Mouse (Mus musculus): ENCODE results near the gene Golga5.

DNA sequence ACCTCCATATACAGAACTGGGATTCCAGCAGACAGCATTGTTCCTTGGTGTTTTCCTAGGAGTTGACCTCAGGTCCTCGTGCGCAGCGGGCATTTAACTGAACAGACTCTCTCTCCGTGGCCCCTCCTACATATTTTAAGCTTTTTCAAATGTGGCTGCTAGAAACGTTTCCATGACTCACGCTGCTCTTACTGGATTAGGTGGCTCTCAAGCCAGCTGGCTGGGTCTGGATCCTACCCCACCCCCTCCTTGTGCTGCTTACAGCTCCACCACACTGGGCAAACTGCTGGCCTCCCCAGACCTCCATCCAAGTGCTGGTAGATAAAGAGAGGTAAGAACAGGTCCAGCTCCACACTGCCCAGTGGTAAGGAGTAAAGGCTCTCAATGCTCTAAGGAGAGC is 46.9 kb upstream of the Golga5 start:
- no peak for TF ChIP-seq CTCF (IDR thresholded peaks at IDR 0.05 in 2 of 3, conservative IDR thresholded peaks at IDR 0.05 in 1 of 3; ENCODE audit: control insufficient read depth in 1 of 3, insufficient read depth in 1 of 3, low read depth in 2 of 3, low read length in 3 of 3, poor library complexity in 1 of 3, severe bottlenecking in 1 of 3)
- TF ChIP-seq EP300 (IDR thresholded peaks at IDR 0.05; ENCODE audit: low read depth in 1 of 2, low read length in 2 of 2) = no peak
- TF ChIP-seq NRF1 (IDR thresholded peaks at IDR 0.05; ENCODE audit: insufficient read depth, low read depth, low read length, poor library complexity, severe bottlenecking) = no peak
- TF ChIP-seq JUND (IDR thresholded peaks at IDR 0.05; ENCODE audit: low read depth, low read length) = no peak
- no peak for TF ChIP-seq GATA1 (IDR thresholded peaks at IDR 0.05; ENCODE audit: low read depth, low read length)
- no peak for TF ChIP-seq POLR2A (IDR thresholded peaks at IDR 0.05; ENCODE audit: control insufficient read depth in 1 of 2, insufficient read depth in 1 of 2, low read depth in 1 of 2, low read length in 2 of 2, poor library complexity in 1 of 2)
- no peak for TF ChIP-seq POLR2AphosphoS2 (IDR thresholded peaks at IDR 0.05; ENCODE audit: low read length)
- TF ChIP-seq USF2 (IDR thresholded peaks at IDR 0.05; ENCODE audit: borderline replicate concordance in 1 of 2, insufficient read depth in 1 of 2, low read depth in 1 of 2, low read length in 2 of 2) = no peak
- TF ChIP-seq SIN3A (IDR thresholded peaks at IDR 0.05; ENCODE audit: low read length) = no peak
- TF ChIP-seq RCOR1 (IDR thresholded peaks at IDR 0.05; ENCODE audit: low read depth, low read length) = no peak
- TF ChIP-seq MAZ (IDR thresholded peaks at IDR 0.05; ENCODE audit: low read depth, low read length) = no peak
- no peak for TF ChIP-seq MAFK (IDR thresholded peaks at IDR 0.05; ENCODE audit: borderline replicate concordance, low read depth, low read length)
- no peak for TF ChIP-seq USF1 (IDR thresholded peaks at IDR 0.05; ENCODE audit: low read depth, low read length)
